In genomic region chr19:37095666-37096330, GRCm38 (mm10) we compare ENCODE assay signal across 21 mouse cellular contexts.
A peak's percentile ranks its signal among the peaks of the same experiment; 100 is the strongest.
DNase-seq lines count a peak whose midpoint lies in the region; TF ChIP-seq lines count a peak whose summit lies in the region.
"Had no signal": no experiment of that assay in that cellular context is flagged by ENCODE, and none has a peak within 500 bp of the region (broad histone marks: within the 10 kb centered on the region; RNA-seq: fewer than 3 reads in every experiment).

No protein-coding gene starts in this region.

- dilution Hi-C loops in CH12.LX (cut with MboI; ENCODE audit: extremely low pct_ligation_motif_present, extremely low pct_unique_long_range_greater_than_20kb, low sequenced_read_pairs) = no loop called here

- peak overlapping the region; percentile 70 for H3K27ac ChIP-seq in layer of hippocampus, adult 2 months
- H3K27ac ChIP-seq in CH12.LX (ENCODE audit: insufficient read depth, low read depth) = no peak overlapping the region
- H3K27ac ChIP-seq: forebrain, embryonic 13.5 days; gastrocnemius, adult 2 months; hindbrain, embryonic 13.5 days; midbrain, embryonic 12.5 days had no signal

- no peak for DNase-seq in layer of hippocampus, adult 2 months (ENCODE audit: low spot score in 2 of 2)
- DNase-seq in layer of hippocampus, postnatal 10 days (ENCODE audit: low spot score in 2 of 2) = no peak
- DNase-seq in 3T3-L1 (ENCODE audit: low read depth, low spot score) = peak; percentile 46
- no peak for DNase-seq in CH12.LX (ENCODE audit: extremely low read depth)
- DNase-seq in R1 (ENCODE audit: low read depth, low spot score) = peak; percentile 32
- no peak for DNase-seq in ovary, postnatal 10 days (ENCODE audit: low spot score)
- DNase-seq in lung, postnatal 14 days = no peak
- DNase-seq: adrenal gland, adult 2 months; cerebellum, adult 2 months; cerebellum, postnatal 25 days; gastrocnemius, adult 2 months; kidney, adult 8-10 months; kidney, postnatal 14 days; layer of hippocampus, postnatal 36 days; retina, postnatal 1 day; right cerebral cortex, postnatal 25 days; spleen, adult 18-20 months had no signal

- peak; percentile 62 for TF ChIP-seq CTCF in layer of hippocampus, adult 2 months (conservative IDR thresholded peaks at IDR 0.05)
- peak; percentile 12 to 35; a peak in 2 of 4 replicates for TF ChIP-seq CTCF in CH12.LX (conservative IDR thresholded peaks at IDR 0.05 in 1 of 2, IDR thresholded peaks at IDR 0.05 in 1 of 2; ENCODE audit: low read depth in 2 of 2, low read length in 2 of 2)

- in situ Hi-C loops in CH12.LX (cut with MboI; ENCODE audit: low pct_ligation_motif_present, low pct_unique_long_range_greater_than_20kb, low sequenced_read_pairs) = loop anchor here (10.0 kb wide), 1 partner anchor 69 kb away; no protein-coding TSS in a partner anchor

- no peaks in the 10 kb centered on the region for H3K79me2 ChIP-seq in CH12.LX (replicated peaks; ENCODE audit: control insufficient read depth, extremely low read depth, insufficient read depth, poor library complexity, severe bottlenecking)

- no peaks in the 10 kb centered on the region for H3K27me3 ChIP-seq in CH12.LX (replicated peaks)
- H3K27me3 ChIP-seq: forebrain, embryonic 13.5 days; hindbrain, embryonic 13.5 days; midbrain, embryonic 12.5 days had no signal

- no peak overlapping the region for H3K4me2 ChIP-seq in CH12.LX (ENCODE audit: insufficient read depth, low read depth, poor library complexity, severe bottlenecking)
- H3K4me2 ChIP-seq: forebrain, embryonic 13.5 days; heart, embryonic 11.5 days; hindbrain, embryonic 13.5 days; midbrain, embryonic 12.5 days had no signal

- peaks cover 5 to 7% of the 10 kb centered on the region in 2 experiments; a peak in 3 of 4 replicates for H3K4me1 ChIP-seq in CH12.LX (ENCODE audit: control insufficient read depth in 1 of 2, insufficient read depth in 2 of 2)

- H3K9ac ChIP-seq in CH12.LX (ENCODE audit: insufficient read depth, low read depth) = no peak overlapping the region
- H3K9ac ChIP-seq: forebrain, embryonic 13.5 days; hindbrain, embryonic 13.5 days; midbrain, embryonic 12.5 days had no signal

- no peak overlapping the region for H3K4me3 ChIP-seq in layer of hippocampus, adult 2 months
- H3K4me3 ChIP-seq in CH12.LX (replicated peaks in 1 of 3; ENCODE audit: low read depth in 2 of 3, low read length in 2 of 3, poor library complexity in 1 of 3) = no peak overlapping the region
- H3K4me3 ChIP-seq: forebrain, embryonic 13.5 days; gastrocnemius, adult 2 months; hindbrain, embryonic 13.5 days; midbrain, embryonic 12.5 days had no signal

- TF ChIP-seq POLR2A in CH12.LX (IDR thresholded peaks at IDR 0.05; ENCODE audit: low read depth, low read length) = no peak

- TF ChIP-seq RAD21 in CH12.LX (IDR thresholded peaks at IDR 0.05; ENCODE audit: low read depth, low read length) = no peak; the same call in 1 of the 2 replicates

- H3K9me3 ChIP-seq in CH12.LX (replicated peaks; ENCODE audit: low read length) = no peaks in the 10 kb centered on the region
- H3K9me3 ChIP-seq: forebrain, embryonic 13.5 days; hindbrain, embryonic 13.5 days; midbrain, embryonic 12.5 days had no signal

- TF ChIP-seq EP300 in CH12.LX (IDR thresholded peaks at IDR 0.05; ENCODE audit: low read length) = no peak

- H3K36me3 ChIP-seq in CH12.LX (replicated peaks in 1 of 2; ENCODE audit: control insufficient read depth in 1 of 2, insufficient read depth in 1 of 2, low read length in 1 of 2) = peaks cover 2 to 3% of the 10 kb centered on the region in 2 experiments
- H3K36me3 ChIP-seq: hindbrain, embryonic 13.5 days; midbrain, embryonic 12.5 days had no signal

TF ChIP-seq in CH12.LX, 34 proteins besides CTCF, POLR2A, EP300 and RAD21:
- TF ChIP-seq JUN (IDR thresholded peaks at IDR 0.05; ENCODE audit: insufficient read depth, low read depth, low read length) (no peak), SMC3 (IDR thresholded peaks at IDR 0.05; ENCODE audit: low read depth, low read length) (peak; percentile 16; the same call in 1 of the 2 replicates)

Comparison
In these comparisons a context has a peak if more than half of its experiments do, and no peak if none do; other contexts are left out.
1. DNase-seq: peak in 3T3-L1 (single experiment) and R1 (single experiment); none in layer of hippocampus, adult 2 months (0 of 2), layer of hippocampus, postnatal 10 days (0 of 2), CH12.LX (single experiment), ovary, postnatal 10 days (single experiment) and lung, postnatal 14 days (single experiment).